8 mouse cellular contexts compared by ENCODE assay signal in genomic region chr11:119085279-119086062, GRCm38 (mm10). TPM values are rescaled to one million over a fixed set of nuclear protein-coding genes. Genes with fewer than 3 reads are reported as not detected.
DNase-seq lines count a peak whose midpoint lies in the region; ATAC-seq lines count a peak whose summit lies in the region.

No protein-coding gene starts in this region.

- H3K27me3 ChIP-seq in forebrain, embryonic 16.5 days (replicated peaks; ENCODE audit: control insufficient read depth, insufficient read depth, low read length), result peaks cover 26% of the 10 kb centered on the region
- H3K27me3 ChIP-seq in hindbrain, embryonic 10.5 days (ENCODE audit: insufficient read depth, poor library complexity, severe bottlenecking), result peaks cover 87% of the 10 kb centered on the region
- H3K27me3 ChIP-seq in lung, embryonic 16.5 days (ENCODE audit: control insufficient read depth, insufficient read depth, low read depth, low read length), result peaks cover 10% of the 10 kb centered on the region

- WGBS in forebrain, embryonic 16.5 days, result under 1% methylated on average over 56 of the region's 66 CpGs
- WGBS in hindbrain, embryonic 10.5 days, result under 1% methylated on average over 66 of the region's 66 CpGs
- under 1% methylated on average over 56 of the region's 66 CpGs for WGBS in lung, embryonic 16.5 days

- H3K4me3 ChIP-seq in forebrain, embryonic 16.5 days (replicated peaks; ENCODE audit: low read length), result peak overlapping the region; percentile 85
- H3K4me3 ChIP-seq in hindbrain, embryonic 10.5 days, result peak overlapping the region; percentile 88
- peak overlapping the region; percentile 95 for H3K4me3 ChIP-seq in lung, embryonic 16.5 days (ENCODE audit: low read length)

- H3K4me2 ChIP-seq in forebrain, embryonic 16.5 days (ENCODE audit: low read length), result peak overlapping the region; percentile 89
- peak overlapping the region; percentile 88 for H3K4me2 ChIP-seq in lung, embryonic 16.5 days (ENCODE audit: low read depth, low read length)

- peak; percentile 86 for DNase-seq in ES-CJ7 (ENCODE audit: low read depth, low spot score)
- peak; percentile 63 for DNase-seq in cerebellum, adult 11 months
- peak; percentile 82 for DNase-seq in hindbrain, embryonic 10.5 days (ENCODE audit: low spot score)
- peak; percentile 60 for DNase-seq in layer of hippocampus, adult 9-10 months (ENCODE audit: low spot score)
- DNase-seq in retina, postnatal 1 day, result peak; percentile 85
- peak; percentile 78 for DNase-seq in urinary bladder, adult 2 months (ENCODE audit: low spot score)

- H3K9ac ChIP-seq in forebrain, embryonic 16.5 days (replicated peaks; ENCODE audit: low read depth, low read length), result peak overlapping the region; percentile 93
- peak overlapping the region; percentile 96 for H3K9ac ChIP-seq in lung, embryonic 16.5 days (ENCODE audit: low read length)

- no peaks in the 10 kb centered on the region for H3K36me3 ChIP-seq in forebrain, embryonic 16.5 days (ENCODE audit: control insufficient read depth, insufficient read depth)
- H3K36me3 ChIP-seq in hindbrain, embryonic 10.5 days, result peaks cover 10% of the 10 kb centered on the region
- H3K36me3 ChIP-seq in lung, embryonic 16.5 days (ENCODE audit: control insufficient read depth, insufficient read depth, low read length), result peaks cover 19% of the 10 kb centered on the region

- H3K4me1 ChIP-seq in forebrain, embryonic 16.5 days (replicated peaks; ENCODE audit: control insufficient read depth, insufficient read depth, low read length), result peaks cover 63% of the 10 kb centered on the region
- H3K4me1 ChIP-seq in hindbrain, embryonic 10.5 days (replicated peaks), result peaks cover 93% of the 10 kb centered on the region
- peaks cover 80% of the 10 kb centered on the region for H3K4me1 ChIP-seq in lung, embryonic 16.5 days (replicated peaks; ENCODE audit: control insufficient read depth, insufficient read depth, low read length)

- H3K27ac ChIP-seq in forebrain, embryonic 16.5 days (ENCODE audit: low read length), result peak overlapping the region; percentile 99
- H3K27ac ChIP-seq in hindbrain, embryonic 10.5 days, result peak overlapping the region; percentile 97
- peak overlapping the region; percentile 99 for H3K27ac ChIP-seq in lung, embryonic 16.5 days (ENCODE audit: low read length)

- peak; percentile 64 for ATAC-seq in forebrain, embryonic 16.5 days
- peak; percentile 42 for ATAC-seq in lung, embryonic 16.5 days (ENCODE audit: low read depth)

- no peaks in the 10 kb centered on the region for H3K9me3 ChIP-seq in forebrain, embryonic 16.5 days (ENCODE audit: control insufficient read depth, low read length)
- no peaks in the 10 kb centered on the region for H3K9me3 ChIP-seq in hindbrain, embryonic 10.5 days
- no peaks in the 10 kb centered on the region for H3K9me3 ChIP-seq in lung, embryonic 16.5 days (ENCODE audit: control insufficient read depth, low read length)

RNA-seq across cellular contexts. Expression of gene Cbx4, which starts 0.6 kb away (rescaled TPM):
- 18.1 and 18.5 TPM in 2 replicates for polyA plus RNA-seq in forebrain, embryonic 16.5 days (2015; fragmentation: Nextera tagmentation; extraction: Ambion mirVana)
- polyA plus RNA-seq in hindbrain, embryonic 10.5 days (2016; fragmentation: Nextera tagmentation; extraction: Ambion mirVana), result 4.4 and 8.2 TPM in 2 replicates
- polyA plus RNA-seq in lung, embryonic 16.5 days (2015; fragmentation: Nextera tagmentation; extraction: Ambion mirVana), result 13.3 and 14.0 TPM in 2 replicates
- 32.2 and 36.0 TPM in 2 replicates for polyA plus RNA-seq in urinary bladder, adult 2 months (2012; rRNA removed)

RNA-seq across cellular contexts. Expression of gene Cbx8, which starts 44.7 kb away (rescaled TPM):
- polyA plus RNA-seq in forebrain, embryonic 16.5 days (2015; fragmentation: Nextera tagmentation; extraction: Ambion mirVana), result 12.3 and 13.4 TPM in 2 replicates
- 11.2 and 13.0 TPM in 2 replicates for polyA plus RNA-seq in hindbrain, embryonic 10.5 days (2016; fragmentation: Nextera tagmentation; extraction: Ambion mirVana)
- 7.7 and 7.9 TPM in 2 replicates for polyA plus RNA-seq in lung, embryonic 16.5 days (2015; fragmentation: Nextera tagmentation; extraction: Ambion mirVana)
- 5.4 and 6.8 TPM in 2 replicates for polyA plus RNA-seq in urinary bladder, adult 2 months (2012; rRNA removed)

Comparison
In these comparisons a context has a peak if more than half of its experiments do, and no peak if none do; other contexts are left out.
1. Peak in every context shown above with its lines: DNase-seq, ATAC-seq, H3K4me3 ChIP-seq and H3K27ac ChIP-seq.